8 mouse cellular contexts compared by ENCODE assay signal in the genomic region with DNA sequence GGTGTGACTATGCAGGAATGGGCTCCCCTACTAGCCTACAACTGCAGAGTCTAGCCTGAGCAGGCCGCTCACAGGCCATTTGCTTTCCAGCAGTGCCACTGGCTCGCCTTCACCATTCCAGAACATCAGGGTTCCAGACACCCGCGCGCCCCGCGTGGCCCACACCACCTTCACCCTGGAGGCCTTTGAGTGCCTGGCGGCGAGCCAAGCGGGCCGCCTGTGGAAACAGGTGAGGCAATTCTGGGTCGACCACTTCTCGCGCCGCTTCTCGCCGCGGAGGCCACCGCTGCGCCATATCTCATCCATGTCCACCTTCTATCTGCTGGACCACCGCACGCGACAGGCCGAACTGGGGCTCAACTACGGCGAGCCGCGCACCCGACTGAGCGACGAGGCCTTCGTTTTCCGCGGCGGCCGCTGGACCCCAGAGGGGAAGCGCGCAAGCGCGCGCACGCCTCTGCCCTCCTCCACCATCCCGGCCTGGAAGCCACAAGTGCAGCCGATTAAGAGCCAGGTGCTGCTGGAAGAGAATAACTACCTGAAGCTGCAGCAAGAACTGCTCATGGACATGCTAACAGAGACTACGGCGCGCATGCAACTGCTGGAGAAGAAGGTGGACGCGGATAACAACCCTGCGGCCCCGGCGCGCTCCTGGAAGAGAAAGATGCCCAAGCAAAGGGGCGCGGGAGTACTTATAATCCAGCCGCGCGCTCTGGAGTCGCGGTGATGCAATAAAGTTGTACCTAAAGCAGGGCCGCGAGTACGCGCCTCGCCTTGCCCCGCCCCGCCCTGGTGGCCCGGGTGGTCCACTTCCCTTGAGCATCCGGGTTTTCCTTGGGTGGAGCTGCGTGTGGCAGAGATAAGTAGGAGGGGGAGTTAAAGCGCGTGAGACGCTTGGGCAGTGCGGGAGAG. TPM values are rescaled to one million over a fixed set of nuclear protein-coding genes. Genes with fewer than 3 reads are reported as not detected.
DNase-seq lines count a peak whose midpoint lies in the region; ATAC-seq and TF ChIP-seq lines count a peak whose summit lies in the region.

No protein-coding gene starts in this region.

- H3K4me2 ChIP-seq in heart, embryonic 11.5 days = peak overlapping the region; percentile 81
- peak overlapping the region; percentile 83 for H3K4me2 ChIP-seq in kidney, embryonic 14.5 days (replicated peaks; ENCODE audit: low read depth, low read length)
- peak overlapping the region; percentile 89 for H3K4me2 ChIP-seq in liver, embryonic 11.5 days
- peak overlapping the region; percentile 93 for H3K4me2 ChIP-seq in midbrain, postnatal 0 days (ENCODE audit: low read depth, low read length, poor library complexity, severe bottlenecking)

- DNase-seq in spleen, postnatal 4 days (ENCODE audit: low spot score in 2 of 2) = peak; percentile 30 to 70
- no peak for DNase-seq in spleen, adult 18-20 months
- peak; percentile 43 for DNase-seq in embryo, embryonic 11.5 days (ENCODE audit: low read depth, low spot score)
- DNase-seq in liver, embryonic 11.5 days (ENCODE audit: low spot score) = peak; percentile 72
- peak; percentile 79 for DNase-seq in midbrain, postnatal 0 days (ENCODE audit: low spot score)
- DNase-seq in thymus, postnatal 0 days (ENCODE audit: low spot score) = peak; percentile 33

- H3K27me3 ChIP-seq in heart, embryonic 11.5 days (ENCODE audit: control insufficient read depth, insufficient read depth, low read length) = peaks cover 12% of the 10 kb centered on the region
- H3K27me3 ChIP-seq in kidney, embryonic 14.5 days (ENCODE audit: control insufficient read depth, insufficient read depth, low read length) = no peaks in the 10 kb centered on the region
- peaks cover 7% of the 10 kb centered on the region; the same call in 1 of the 2 replicates for H3K27me3 ChIP-seq in liver, embryonic 11.5 days (replicated peaks; ENCODE audit: control insufficient read depth, insufficient read depth, low read length)
- H3K27me3 ChIP-seq in midbrain, postnatal 0 days (ENCODE audit: insufficient read depth, low read length) = no peaks in the 10 kb centered on the region

- ATAC-seq in heart, embryonic 11.5 days (replicated peaks; ENCODE audit: insufficient number of reproducible peaks, low FRiP score, low TSS enrichment) = peak; percentile 46; the same call in 1 of the 2 replicates
- peak; percentile 68 for ATAC-seq in kidney, embryonic 14.5 days (ENCODE audit: low FRiP score, low TSS enrichment)
- ATAC-seq in liver, embryonic 11.5 days (replicated peaks; ENCODE audit: low FRiP score) = peak; percentile 48; the same call in 1 of the 2 replicates
- peak; percentile 82 for ATAC-seq in midbrain, postnatal 0 days (ENCODE audit: low FRiP score)

- no peak overlapping the region for H3K27ac ChIP-seq in heart, embryonic 11.5 days (ENCODE audit: low read depth, low read length)
- H3K27ac ChIP-seq in kidney, embryonic 14.5 days (ENCODE audit: low read depth, low read length) = peak overlapping the region; percentile 39; the same call in 1 of the 2 replicates
- no peak overlapping the region for H3K27ac ChIP-seq in liver, embryonic 11.5 days (ENCODE audit: low read depth, low read length)
- peak overlapping the region; percentile 86 for H3K27ac ChIP-seq in midbrain, postnatal 0 days (ENCODE audit: low read depth, low read length)

- peak overlapping the region; percentile 52 for H3K4me3 ChIP-seq in heart, embryonic 11.5 days (ENCODE audit: low read depth, low read length)
- peak overlapping the region; percentile 56 for H3K4me3 ChIP-seq in kidney, embryonic 14.5 days (ENCODE audit: low read length)
- H3K4me3 ChIP-seq in liver, embryonic 11.5 days (ENCODE audit: low read depth, low read length) = peak overlapping the region; percentile 68
- peak overlapping the region; percentile 53 for H3K4me3 ChIP-seq in midbrain, postnatal 0 days (ENCODE audit: low read depth, low read length)

- H3K36me3 ChIP-seq in heart, embryonic 11.5 days (ENCODE audit: control insufficient read depth, insufficient read depth, low read length) = no peaks in the 10 kb centered on the region
- H3K36me3 ChIP-seq in kidney, embryonic 14.5 days (ENCODE audit: control insufficient read depth, insufficient read depth, low read length) = no peaks in the 10 kb centered on the region
- H3K36me3 ChIP-seq in liver, embryonic 11.5 days (ENCODE audit: control insufficient read depth, insufficient read depth, low read length) = no peaks in the 10 kb centered on the region
- H3K36me3 ChIP-seq in midbrain, postnatal 0 days (ENCODE audit: insufficient read depth, low read length) = no peaks in the 10 kb centered on the region

- H3K9me3 ChIP-seq in heart, embryonic 11.5 days (replicated peaks; ENCODE audit: control insufficient read depth, low read length) = no peaks in the 10 kb centered on the region
- H3K9me3 ChIP-seq in kidney, embryonic 14.5 days (ENCODE audit: control insufficient read depth, low read length) = no peaks in the 10 kb centered on the region
- no peaks in the 10 kb centered on the region for H3K9me3 ChIP-seq in liver, embryonic 11.5 days (ENCODE audit: control insufficient read depth, low read length)
- no peaks in the 10 kb centered on the region for H3K9me3 ChIP-seq in midbrain, postnatal 0 days (ENCODE audit: low read length)

- 2% methylated on average over 74 of the region's 74 CpGs for WGBS in heart, embryonic 11.5 days (ENCODE audit: insufficient replicate concordance)
- 2% methylated on average over 74 of the region's 74 CpGs for WGBS in kidney, embryonic 14.5 days
- WGBS in liver, embryonic 11.5 days = 4% methylated on average over 74 of the region's 74 CpGs
- WGBS in midbrain, postnatal 0 days = 1% methylated on average over 74 of the region's 74 CpGs

- peak overlapping the region; percentile 66 for H3K9ac ChIP-seq in heart, embryonic 11.5 days (ENCODE audit: low read depth, low read length)
- H3K9ac ChIP-seq in kidney, embryonic 14.5 days (ENCODE audit: low read depth, low read length) = peak overlapping the region; percentile 67
- peak overlapping the region; percentile 69 for H3K9ac ChIP-seq in liver, embryonic 11.5 days (ENCODE audit: low read depth, low read length)
- peak overlapping the region; percentile 70 for H3K9ac ChIP-seq in midbrain, postnatal 0 days (replicated peaks; ENCODE audit: low read length, poor library complexity, severe bottlenecking)

- TF ChIP-seq CTCF in midbrain, postnatal 0 days (IDR thresholded peaks at IDR 0.05) = peak; percentile 21

- 0 out of 2 replicates have a peak, but pooled peaks cover 2% of the 10 kb centered on the region for H3K4me1 ChIP-seq in heart, embryonic 11.5 days (ENCODE audit: control insufficient read depth, insufficient read depth, low read length)
- H3K4me1 ChIP-seq in kidney, embryonic 14.5 days (ENCODE audit: control insufficient read depth, insufficient read depth, low read length) = no peaks in the 10 kb centered on the region
- H3K4me1 ChIP-seq in liver, embryonic 11.5 days (replicated peaks; ENCODE audit: control insufficient read depth, insufficient read depth, low read length) = peaks cover 9% of the 10 kb centered on the region; the same call in 1 of the 2 replicates
- no peaks in the 10 kb centered on the region for H3K4me1 ChIP-seq in midbrain, postnatal 0 days (ENCODE audit: insufficient read depth, low read length)

RNA-seq across cellular contexts. Expression of a gene that starts 4.9 kb away (rescaled TPM):
- polyA plus RNA-seq in heart, embryonic 11.5 days (2014; fragmentation: Nextera tagmentation; extraction: Ambion mirVana) = not detected in 2 replicates
- 0.79 and 1.1 TPM in 2 replicates for polyA plus RNA-seq in kidney, embryonic 14.5 days (2014; fragmentation: Nextera tagmentation; extraction: Ambion mirVana)
- polyA plus RNA-seq in liver, embryonic 11.5 days (2014; fragmentation: Nextera tagmentation; extraction: Ambion mirVana) = not detected in 2 replicates
- 0.71 TPM in 1 of 2 replicates, not detected in the other for total RNA-seq in midbrain, postnatal 0 days (2014; rRNA removed)
- polyA plus RNA-seq in midbrain, postnatal 0 days (2015; fragmentation: Nextera tagmentation; extraction: Ambion mirVana) = 0.92 and 1.8 TPM in 2 replicates
- polyA plus RNA-seq in thymus, postnatal 0 days (2015; fragmentation: Nextera tagmentation; extraction: Ambion mirVana) = not detected in 2 replicates

RNA-seq across cellular contexts. Expression of a gene that starts 17.6 kb away (rescaled TPM):
- polyA plus RNA-seq in heart, embryonic 11.5 days (2014; fragmentation: Nextera tagmentation; extraction: Ambion mirVana) = 320 and 342 TPM in 2 replicates
- 598 and 606 TPM in 2 replicates for polyA plus RNA-seq in kidney, embryonic 14.5 days (2014; fragmentation: Nextera tagmentation; extraction: Ambion mirVana)
- 341 and 346 TPM in 2 replicates for polyA plus RNA-seq in liver, embryonic 11.5 days (2014; fragmentation: Nextera tagmentation; extraction: Ambion mirVana)
- total RNA-seq in midbrain, postnatal 0 days (2014; rRNA removed) = 215 and 300 TPM in 2 replicates
- 262 and 273 TPM in 2 replicates for polyA plus RNA-seq in midbrain, postnatal 0 days (2015; fragmentation: Nextera tagmentation; extraction: Ambion mirVana)
- polyA plus RNA-seq in thymus, postnatal 0 days (2015; fragmentation: Nextera tagmentation; extraction: Ambion mirVana) = 350 and 356 TPM in 2 replicates

RNA-seq across cellular contexts. Expression of a gene that starts 33.7 kb away (rescaled TPM):
- polyA plus RNA-seq in heart, embryonic 11.5 days (2014; fragmentation: Nextera tagmentation; extraction: Ambion mirVana) = 221 and 236 TPM in 2 replicates
- 237 and 277 TPM in 2 replicates for polyA plus RNA-seq in kidney, embryonic 14.5 days (2014; fragmentation: Nextera tagmentation; extraction: Ambion mirVana)
- polyA plus RNA-seq in liver, embryonic 11.5 days (2014; fragmentation: Nextera tagmentation; extraction: Ambion mirVana) = 267 and 285 TPM in 2 replicates
- total RNA-seq in midbrain, postnatal 0 days (2014; rRNA removed) = 227 and 275 TPM in 2 replicates
- polyA plus RNA-seq in midbrain, postnatal 0 days (2015; fragmentation: Nextera tagmentation; extraction: Ambion mirVana) = 235 and 244 TPM in 2 replicates
- 196 and 213 TPM in 2 replicates for polyA plus RNA-seq in thymus, postnatal 0 days (2015; fragmentation: Nextera tagmentation; extraction: Ambion mirVana)

Comparison
In these comparisons a context has a peak if more than half of its experiments do, and no peak if none do; other contexts are left out.
1. DNase-seq: peak in spleen, postnatal 4 days (2 of 2), embryo, embryonic 11.5 days (single experiment), liver, embryonic 11.5 days (single experiment), midbrain, postnatal 0 days (single experiment) and thymus, postnatal 0 days (single experiment); none in spleen, adult 18-20 months (0 of 2).
2. H3K27ac ChIP-seq: peak in kidney, embryonic 14.5 days (single experiment) and midbrain, postnatal 0 days (single experiment); none in heart, embryonic 11.5 days (single experiment) and liver, embryonic 11.5 days (single experiment).
3. Peak in every context shown above with its lines, with median percentiles within 50 percentile points of each other: ATAC-seq, H3K4me2 ChIP-seq, H3K4me3 ChIP-seq and H3K9ac ChIP-seq.